Mouse (Mus musculus): ENCODE data around the gene Slc46a1.

Gene Slc46a1

GRCm38 (mm10) chr11:78505430-78505829 is 39.9 kb downstream of the Slc46a1 start:
- DNase-seq: no peak

GRCm38 (mm10) chr11:78509148-78509547 is 43.7 kb downstream of the Slc46a1 start:
- DNase-seq: no peak

- DNase-seq: peak; percentile 90
Measured at GRCm38 (mm10) chr11:78512025-78512957, 46.8 kb downstream of the Slc46a1 start, which contains the start of the genes Tmem199 and Poldip2. Gene Tmem199, minus strand, starts transcription at chr11:78512172. Gene Poldip2, plus strand, starts transcription at chr11:78512193.

GRCm38 (mm10) chr11:78513106-78513790 is 47.8 kb downstream of the Slc46a1 start:
- no peak for DNase-seq

- no peak for DNase-seq
Measured at GRCm38 (mm10) chr11:78515549-78516325, 50.2 kb downstream of the Slc46a1 start.

GRCm38 (mm10) chr11:78518931-78519330 is 53.4 kb downstream of the Slc46a1 start:
- DNase-seq: no peak
